Mouse (Mus musculus): ENCODE measurements around the gene Ifi27. TPM values are rescaled to one million over a fixed set of nuclear protein-coding genes. Genes with fewer than 3 reads are reported as not detected.
"Not testable (repeated sequence)": the region's sequence is repeated elsewhere in the genome, so short reads cannot be mapped to it uniquely, and the experiment has no call there.

Ifi27 gene
- polyA plus RNA-seq, 1 experiment: 99.0 TPM

- Histone ChIP-seq H3K27me3 (ENCODE audit: control insufficient read depth, insufficient read depth, low read length) (no peaks in the 10 kb centered on the region), H3K4me3 (replicated peaks; ENCODE audit: insufficient read depth, low read depth, low read length) (no peak overlapping the region), H3K4me1 (ENCODE audit: control insufficient read depth, insufficient read depth, low read length) (no peaks in the 10 kb centered on the region), H3K27ac (ENCODE audit: insufficient read depth, low read length) (no peak overlapping the region)
- 76% methylated on average over 2 of the region's 2 CpGs for WGBS
- TF ChIP-seq CTCF (IDR thresholded peaks at IDR 0.05; ENCODE audit: borderline replicate concordance, insufficient read depth, low read depth, low read length) (no peak), POLR2A (IDR thresholded peaks at IDR 0.05; ENCODE audit: borderline replicate concordance, insufficient read depth, low read length) (no peak)
- no peak for DNase-seq
Observed at GRCm38 (mm10) chr12:103433430-103433829, 581 bp upstream of the Ifi27 start.

- H3K27ac ChIP-seq (ENCODE audit: insufficient read depth, low read length): no peak overlapping the region
- TF ChIP-seq POLR2A (IDR thresholded peaks at IDR 0.05; ENCODE audit: borderline replicate concordance, insufficient read depth, low read length) (no peak), CTCF (IDR thresholded peaks at IDR 0.05; ENCODE audit: borderline replicate concordance, insufficient read depth, low read depth, low read length) (no peak)
- no peak for DNase-seq
- H3K4me3 ChIP-seq (replicated peaks; ENCODE audit: insufficient read depth, low read depth, low read length): no peak overlapping the region
- no peaks in the 10 kb centered on the region for H3K27me3 ChIP-seq (ENCODE audit: control insufficient read depth, insufficient read depth, low read length)
- no peaks in the 10 kb centered on the region for H3K4me1 ChIP-seq (ENCODE audit: control insufficient read depth, insufficient read depth, low read length)
Observed at GRCm38 (mm10) chr12:103434861-103435260, 850 bp downstream of the Ifi27 start.

GRCm38 (mm10) chr12:103437601-103438000 is 3.6 kb downstream of the Ifi27 start:
- DNase-seq: no peak
- H3K4me1 ChIP-seq (ENCODE audit: control insufficient read depth, insufficient read depth, low read length): no peaks in the 10 kb centered on the region
- H3K27me3 ChIP-seq (ENCODE audit: control insufficient read depth, insufficient read depth, low read length): no peaks in the 10 kb centered on the region
- H3K27ac ChIP-seq (ENCODE audit: insufficient read depth, low read length): no peak overlapping the region
- TF ChIP-seq CTCF (IDR thresholded peaks at IDR 0.05; ENCODE audit: borderline replicate concordance, insufficient read depth, low read depth, low read length) (no peak), POLR2A (IDR thresholded peaks at IDR 0.05; ENCODE audit: borderline replicate concordance, insufficient read depth, low read length) (no peak)
- WGBS: 91% methylated on average over 1 of the region's 1 CpGs
- no peak overlapping the region for H3K4me3 ChIP-seq (replicated peaks; ENCODE audit: insufficient read depth, low read depth, low read length)

- H3K4me3 ChIP-seq (replicated peaks; ENCODE audit: insufficient read depth, low read depth, low read length): no peak within 1 kb of the TSS
- WGBS: 54% methylated on average over 3 of the region's 3 CpGs
Observed at GRCm38 (mm10) chr12:103443524-103443923, 9.5 kb downstream of the Ifi27 start, which contains the start of gene Ifi27l2a. Gene Ifi27l2a (minus strand): TSS chr12:103443680.

GRCm38 (mm10) chr12:103444261-103444660 is 10.2 kb downstream of the Ifi27 start:
- not testable (repeated sequence) for H3K4me3 ChIP-seq (replicated peaks; ENCODE audit: insufficient read depth, low read depth, low read length)

More at GRCm38 (mm10) chr12:103443524-103443923, 9.5 kb downstream of the Ifi27 start, which contains the start of gene Ifi27l2a:
- Histone ChIP-seq H3K27ac (ENCODE audit: insufficient read depth, low read length) (no peak within 1 kb of the TSS), H3K4me1 (ENCODE audit: control insufficient read depth, insufficient read depth, low read length) (no peaks in the 10 kb centered on the region), H3K27me3 (ENCODE audit: control insufficient read depth, insufficient read depth, low read length) (no peaks in the 10 kb centered on the region)
- no peak for TF ChIP-seq POLR2A (IDR thresholded peaks at IDR 0.05; ENCODE audit: borderline replicate concordance, insufficient read depth, low read length)
- no peak for TF ChIP-seq CTCF (IDR thresholded peaks at IDR 0.05; ENCODE audit: borderline replicate concordance, insufficient read depth, low read depth, low read length)
- no peak for DNase-seq

GRCm38 (mm10) chr12:103445060-103445459 is 11.0 kb downstream of the Ifi27 start:
- Histone ChIP-seq H3K4me3 (replicated peaks; ENCODE audit: insufficient read depth, low read depth, low read length) (no peak overlapping the region), H3K27me3 (ENCODE audit: control insufficient read depth, insufficient read depth, low read length) (no peaks in the 10 kb centered on the region), H3K27ac (ENCODE audit: insufficient read depth, low read length) (no peak overlapping the region), H3K4me1 (ENCODE audit: control insufficient read depth, insufficient read depth, low read length) (no peaks in the 10 kb centered on the region)
- WGBS: 82% methylated on average over 3 of the region's 3 CpGs
- DNase-seq: no peak
- no peak for TF ChIP-seq POLR2A (IDR thresholded peaks at IDR 0.05; ENCODE audit: borderline replicate concordance, insufficient read depth, low read length)

More at GRCm38 (mm10) chr12:103444261-103444660, 10.2 kb downstream of the Ifi27 start:
- not testable (repeated sequence) for H3K27ac ChIP-seq (ENCODE audit: insufficient read depth, low read length); H3K4me1 ChIP-seq (ENCODE audit: control insufficient read depth, insufficient read depth, low read length); DNase-seq; H3K27me3 ChIP-seq (ENCODE audit: control insufficient read depth, insufficient read depth, low read length)
- WGBS: 38% methylated on average over 7 of the region's 7 CpGs

- H3K4me1 ChIP-seq (ENCODE audit: control insufficient read depth, insufficient read depth, low read length): no peaks in the 10 kb centered on the region; the same call in 1 of the 2 replicates
- no peak overlapping the region for H3K4me3 ChIP-seq (replicated peaks; ENCODE audit: insufficient read depth, low read depth, low read length)
- TF ChIP-seq POLR2A (IDR thresholded peaks at IDR 0.05; ENCODE audit: borderline replicate concordance, insufficient read depth, low read length): no peak
- TF ChIP-seq CTCF (IDR thresholded peaks at IDR 0.05; ENCODE audit: borderline replicate concordance, insufficient read depth, low read depth, low read length): no peak
- H3K27ac ChIP-seq (ENCODE audit: insufficient read depth, low read length): no peak overlapping the region
- H3K27me3 ChIP-seq (ENCODE audit: control insufficient read depth, insufficient read depth, low read length): no peaks in the 10 kb centered on the region; the same call in 1 of the 2 replicates
- no peak for DNase-seq
Observed at GRCm38 (mm10) chr12:103453361-103453760, 19.4 kb downstream of the Ifi27 start.

GRCm38 (mm10) chr12:103456727-103457126 is 22.7 kb downstream of the Ifi27 start:
- DNase-seq; H3K27me3 ChIP-seq (ENCODE audit: control insufficient read depth, insufficient read depth, low read length); H3K4me1 ChIP-seq (ENCODE audit: control insufficient read depth, insufficient read depth, low read length); H3K4me3 ChIP-seq (replicated peaks; ENCODE audit: insufficient read depth, low read depth, low read length); H3K27ac ChIP-seq (ENCODE audit: insufficient read depth, low read length): not testable (repeated sequence)
- WGBS: no CpG with 5 or more reads among the region's 1 CpGs

GRCm38 (mm10) chr12:103457140-103457539 is 23.1 kb downstream of the Ifi27 start, which contains the start of gene Ifi27l2b:
Gene Ifi27l2b (minus strand): TSS chr12:103457223.
- Histone ChIP-seq H3K27me3 (ENCODE audit: control insufficient read depth, insufficient read depth, low read length) (no peaks in the 10 kb centered on the region; the same call in 1 of the 2 replicates), H3K4me3 (replicated peaks; ENCODE audit: insufficient read depth, low read depth, low read length) (no peak within 1 kb of the TSS), H3K27ac (ENCODE audit: insufficient read depth, low read length) (no peak within 1 kb of the TSS), H3K4me1 (ENCODE audit: control insufficient read depth, insufficient read depth, low read length) (no peaks in the 10 kb centered on the region; the same call in 1 of the 2 replicates)
- TF ChIP-seq POLR2A (IDR thresholded peaks at IDR 0.05; ENCODE audit: borderline replicate concordance, insufficient read depth, low read length): no peak
- no peak for TF ChIP-seq CTCF (IDR thresholded peaks at IDR 0.05; ENCODE audit: borderline replicate concordance, insufficient read depth, low read depth, low read length)
- WGBS: 73% methylated on average over 3 of the region's 3 CpGs
- DNase-seq: no peak

Data from cerebellum, adult 2 months (tissue).